In genomic region chr5:137628498-137629305, GRCm38 (mm10) we compare ENCODE assay signal across 8 mouse cellular contexts. TPM values are rescaled to one million over a fixed set of nuclear protein-coding genes. Genes with fewer than 3 reads are reported as not detected.
DNase-seq lines count a peak whose midpoint lies in the region; ATAC-seq and TF ChIP-seq lines count a peak whose summit lies in the region.

Gene Fbxo24 (minus strand): TSS chr5:137629002.
Gene Lrch4 (plus strand): TSS chr5:137629121.
Gene Gm20605 (plus strand): TSS chr5:137629175.

- peak within 1 kb of the TSS; percentile 88 for H3K9ac ChIP-seq in heart, embryonic 15.5 days
- H3K9ac ChIP-seq in liver, embryonic 14.5 days (replicated peaks): peak within 1 kb of the TSS; percentile 81
- H3K9ac ChIP-seq in neural tube, embryonic 11.5 days (ENCODE audit: low read length): peak within 1 kb of the TSS; percentile 83
- H3K9ac ChIP-seq in stomach, postnatal 0 days (ENCODE audit: low read length): peak within 1 kb of the TSS; percentile 87

- H3K4me2 ChIP-seq in heart, embryonic 15.5 days: peak within 1 kb of the TSS; percentile 89
- peak within 1 kb of the TSS; percentile 97 for H3K4me2 ChIP-seq in liver, embryonic 14.5 days (ENCODE audit: low read depth)
- peak within 1 kb of the TSS; percentile 82 for H3K4me2 ChIP-seq in neural tube, embryonic 11.5 days (ENCODE audit: low read depth)
- H3K4me2 ChIP-seq in stomach, postnatal 0 days (replicated peaks; ENCODE audit: low read depth): peak within 1 kb of the TSS; percentile 75

- 0 out of 2 replicates have a peak, but pooled peaks have one; percentile 34 for TF ChIP-seq CTCF in liver, embryonic 14.5 days (IDR thresholded peaks at IDR 0.05; ENCODE audit: low read depth)
- TF ChIP-seq CTCF in stomach, postnatal 0 days (IDR thresholded peaks at IDR 0.05; ENCODE audit: low read depth): peak; percentile 47

- peak; percentile 97 for ATAC-seq in heart, embryonic 15.5 days (replicated peaks; ENCODE audit: insufficient number of reproducible peaks, insufficient read depth, low FRiP score, low read depth)
- peak; percentile 92 for ATAC-seq in liver, embryonic 14.5 days (ENCODE audit: insufficient read depth)
- peak; percentile 99 for ATAC-seq in neural tube, embryonic 11.5 days (ENCODE audit: insufficient read depth, low FRiP score, low TSS enrichment)
- ATAC-seq in stomach, postnatal 0 days (ENCODE audit: low FRiP score, low TSS enrichment): peak; percentile 95

- peak within 1 kb of the TSS; percentile 93 for H3K27ac ChIP-seq in forebrain, embryonic 10.5 days
- H3K27ac ChIP-seq in heart, embryonic 15.5 days: peak within 1 kb of the TSS; percentile 94
- peak within 1 kb of the TSS; percentile 80 for H3K27ac ChIP-seq in liver, embryonic 14.5 days
- H3K27ac ChIP-seq in neural tube, embryonic 11.5 days (ENCODE audit: low read depth, low read length): peak within 1 kb of the TSS; percentile 91
- peak within 1 kb of the TSS; percentile 97 for H3K27ac ChIP-seq in stomach, postnatal 0 days (replicated peaks)

- DNase-seq in CD8-positive naive resting alpha-beta T cell, adult 2 months (ENCODE audit: low read depth in 2 of 2, low spot score in 2 of 2): peak; percentile 99
- peak; percentile 99 for DNase-seq in c-Kit-positive CD71-negative TER-119-negative erythroid progenitor cells, embryonic 14.5 days (ENCODE audit: low read depth)
- DNase-seq in forebrain, embryonic 10.5 days (ENCODE audit: extremely low spot score, low spot score): peak; percentile 99
- peak; percentile 99 to 100 for DNase-seq in kidney, postnatal 25 days
- peak; percentile 99 to 100 (median 99) for DNase-seq in liver, embryonic 14.5 days (ENCODE audit: low read depth in 3 of 3, low spot score in 3 of 3)
- peak; percentile 100 for DNase-seq in neural tube, embryonic 11.5 days (ENCODE audit: low spot score)
- peak; percentile 99 for DNase-seq in stomach, postnatal 0 days (ENCODE audit: low spot score)

- H3K36me3 ChIP-seq in forebrain, embryonic 10.5 days (replicated peaks): peaks cover 30% of the 10 kb centered on the region
- peaks cover 2% of the 10 kb centered on the region; the same call in 1 of the 2 replicates for H3K36me3 ChIP-seq in heart, embryonic 15.5 days
- no peaks in the 10 kb centered on the region for H3K36me3 ChIP-seq in liver, embryonic 14.5 days (replicated peaks; ENCODE audit: control insufficient read depth, insufficient read depth, low read depth)
- H3K36me3 ChIP-seq in neural tube, embryonic 11.5 days (ENCODE audit: control insufficient read depth, insufficient read depth, low read length): no peaks in the 10 kb centered on the region
- H3K36me3 ChIP-seq in stomach, postnatal 0 days (ENCODE audit: control insufficient read depth, insufficient read depth, low read length): peaks cover 2% of the 10 kb centered on the region; the same call in 1 of the 2 replicates

- peak within 1 kb of the TSS; percentile 72 for H3K4me3 ChIP-seq in forebrain, embryonic 10.5 days
- peak within 1 kb of the TSS; percentile 93 for H3K4me3 ChIP-seq in heart, embryonic 15.5 days
- H3K4me3 ChIP-seq in liver, embryonic 14.5 days (ENCODE audit: insufficient read depth in 1 of 2, low read depth in 2 of 2, low read length in 2 of 2): peak within 1 kb of the TSS; percentile 91 to 96
- peak within 1 kb of the TSS; percentile 91 for H3K4me3 ChIP-seq in neural tube, embryonic 11.5 days (ENCODE audit: low read depth, low read length)
- peak within 1 kb of the TSS; percentile 91 for H3K4me3 ChIP-seq in stomach, postnatal 0 days (ENCODE audit: low read depth, low read length)

- TF ChIP-seq EP300 in liver, embryonic 14.5 days (IDR thresholded peaks at IDR 0.05; ENCODE audit: low read depth): peak; percentile 52; the same call in 1 of the 2 replicates
- TF ChIP-seq EP300 in stomach, postnatal 0 days (optimal IDR thresholded peaks at IDR 0.05): peak; percentile 91

- H3K4me1 ChIP-seq in forebrain, embryonic 10.5 days: peaks cover 69% of the 10 kb centered on the region
- peaks cover 34% of the 10 kb centered on the region for H3K4me1 ChIP-seq in heart, embryonic 15.5 days (replicated peaks)
- H3K4me1 ChIP-seq in liver, embryonic 14.5 days (replicated peaks; ENCODE audit: control insufficient read depth in 2 of 2, insufficient read depth in 2 of 2, low read length in 1 of 2): peaks cover 17 to 30% of the 10 kb centered on the region in 2 experiments
- peaks cover 20% of the 10 kb centered on the region for H3K4me1 ChIP-seq in neural tube, embryonic 11.5 days (ENCODE audit: control insufficient read depth, insufficient read depth, low read length)
- peaks cover 8% of the 10 kb centered on the region for H3K4me1 ChIP-seq in stomach, postnatal 0 days (replicated peaks; ENCODE audit: control insufficient read depth, insufficient read depth)

- H3K27me3 ChIP-seq in forebrain, embryonic 10.5 days (ENCODE audit: poor library complexity, severe bottlenecking): no peaks in the 10 kb centered on the region
- H3K27me3 ChIP-seq in heart, embryonic 15.5 days: no peaks in the 10 kb centered on the region
- H3K27me3 ChIP-seq in liver, embryonic 14.5 days (ENCODE audit: control insufficient read depth, insufficient read depth, low read length): no peaks in the 10 kb centered on the region
- no peaks in the 10 kb centered on the region for H3K27me3 ChIP-seq in neural tube, embryonic 11.5 days (ENCODE audit: control insufficient read depth, insufficient read depth, low read length)
- no peaks in the 10 kb centered on the region for H3K27me3 ChIP-seq in stomach, postnatal 0 days (ENCODE audit: control insufficient read depth, insufficient read depth, low read length)

- H3K9me3 ChIP-seq in forebrain, embryonic 10.5 days: no peaks in the 10 kb centered on the region
- no peaks in the 10 kb centered on the region for H3K9me3 ChIP-seq in heart, embryonic 15.5 days (replicated peaks)
- no peaks in the 10 kb centered on the region for H3K9me3 ChIP-seq in liver, embryonic 14.5 days (ENCODE audit: control insufficient read depth, low read length)
- no peaks in the 10 kb centered on the region for H3K9me3 ChIP-seq in neural tube, embryonic 11.5 days (ENCODE audit: control insufficient read depth, low read length)
- H3K9me3 ChIP-seq in stomach, postnatal 0 days (ENCODE audit: control insufficient read depth, low read length): no peaks in the 10 kb centered on the region

- under 1% methylated on average over 46 of the region's 46 CpGs for WGBS in forebrain, embryonic 10.5 days
- WGBS in heart, embryonic 15.5 days: under 1% methylated on average over 46 of the region's 46 CpGs
- WGBS in liver, embryonic 14.5 days (ENCODE audit: insufficient replicate concordance): 0% methylated on average over 46 of the region's 46 CpGs
- under 1% methylated on average over 46 of the region's 46 CpGs for WGBS in neural tube, embryonic 11.5 days
- under 1% methylated on average over 44 of the region's 46 CpGs for WGBS in stomach, postnatal 0 days

RNA-seq across cellular contexts. Expression of gene Fbxo24, which starts in this region (rescaled TPM):
- polyA plus RNA-seq in forebrain, embryonic 10.5 days (2016; fragmentation: Nextera tagmentation; extraction: Ambion mirVana): 0.09 and 0.26 TPM in 2 replicates
- polyA plus RNA-seq in heart, embryonic 15.5 days (2015; fragmentation: Nextera tagmentation; extraction: Ambion mirVana): 0.11 and 0.23 TPM in 2 replicates
- polyA plus RNA-seq in liver, embryonic 14.5 days (2012; rRNA removed): 0.02 and 0.04 TPM in 2 replicates
- polyA plus RNA-seq in liver, embryonic 14.5 days (2014; fragmentation: Nextera tagmentation; extraction: Ambion mirVana): 0.05 TPM in 1 of 2 replicates, not detected in the other
- polyA plus RNA-seq in neural tube, embryonic 11.5 days (2014; fragmentation: Nextera tagmentation; extraction: Ambion mirVana): 0.21 TPM in 1 of 2 replicates, not detected in the other
- 0.11 and 0.16 TPM in 2 replicates for polyA plus RNA-seq in stomach, postnatal 0 days (2015; fragmentation: Nextera tagmentation; extraction: Ambion mirVana)

RNA-seq across cellular contexts. Expression of gene Lrch4, which starts in this region (rescaled TPM):
- 29.0 and 33.4 TPM in 2 replicates for polyA plus RNA-seq in forebrain, embryonic 10.5 days (2016; fragmentation: Nextera tagmentation; extraction: Ambion mirVana)
- 20.7 and 26.7 TPM in 2 replicates for polyA plus RNA-seq in heart, embryonic 15.5 days (2015; fragmentation: Nextera tagmentation; extraction: Ambion mirVana)
- 13.9 and 16.1 TPM in 2 replicates for polyA plus RNA-seq in liver, embryonic 14.5 days (2012; rRNA removed)
- polyA plus RNA-seq in liver, embryonic 14.5 days (2014; fragmentation: Nextera tagmentation; extraction: Ambion mirVana): 21.7 and 23.6 TPM in 2 replicates
- 31.6 and 39.0 TPM in 2 replicates for polyA plus RNA-seq in neural tube, embryonic 11.5 days (2014; fragmentation: Nextera tagmentation; extraction: Ambion mirVana)
- 22.5 and 27.0 TPM in 2 replicates for polyA plus RNA-seq in stomach, postnatal 0 days (2015; fragmentation: Nextera tagmentation; extraction: Ambion mirVana)

RNA-seq across cellular contexts. Expression of gene Gm20605, which starts in this region (rescaled TPM):
- polyA plus RNA-seq in forebrain, embryonic 10.5 days (2016; fragmentation: Nextera tagmentation; extraction: Ambion mirVana): 11.7 and 14.0 TPM in 2 replicates
- polyA plus RNA-seq in heart, embryonic 15.5 days (2015; fragmentation: Nextera tagmentation; extraction: Ambion mirVana): 7.1 and 12.2 TPM in 2 replicates
- 5.5 and 6.0 TPM in 2 replicates for polyA plus RNA-seq in liver, embryonic 14.5 days (2012; rRNA removed)
- 3.2 and 3.9 TPM in 2 replicates for polyA plus RNA-seq in liver, embryonic 14.5 days (2014; fragmentation: Nextera tagmentation; extraction: Ambion mirVana)
- 6.7 and 8.2 TPM in 2 replicates for polyA plus RNA-seq in neural tube, embryonic 11.5 days (2014; fragmentation: Nextera tagmentation; extraction: Ambion mirVana)
- polyA plus RNA-seq in stomach, postnatal 0 days (2015; fragmentation: Nextera tagmentation; extraction: Ambion mirVana): 2.4 and 3.4 TPM in 2 replicates

Comparison
In these comparisons a context has a peak if more than half of its experiments do, and no peak if none do; other contexts are left out.
1. Peak in every context shown above with its lines: DNase-seq, ATAC-seq, H3K4me3 ChIP-seq and H3K27ac ChIP-seq.